Mouse (Mus musculus) cerebellum, adult 2 months (tissue): ENCODE results near the gene Acot5. TPM values are rescaled to one million over a fixed set of nuclear protein-coding genes. Genes with fewer than 3 reads are reported as not detected.
A peak's percentile ranks its signal among the peaks of the same experiment; 100 is the strongest.
"Not testable (repeated sequence)": the region's sequence is repeated elsewhere in the genome, so short reads cannot be mapped to it uniquely, and the experiment has no call there.

ENCODE experiments used
- DNase-seq, 2 experiments: peaks; one replicate each; pipeline ENCODE4 v3.0.0; 2021
- H3K27ac ChIP-seq: fragments of 200-500 bp; 2 replicates; pipeline ENCODE4 v1.5.1; 2012; ENCODE audit warnings: low read length, control low read depth, inconsistent platforms; ENCODE audit not compliant: insufficient read depth
- H3K27me3 ChIP-seq: fragments of 200-500 bp; 2 replicates; pipeline ENCODE4 v1.6.1; 2012; ENCODE audit warnings: inconsistent platforms, mild to moderate bottlenecking, low read length, moderate library complexity; ENCODE audit not compliant: control insufficient read depth, insufficient read depth
- H3K4me1 ChIP-seq: fragments of 200-500 bp; 2 replicates; pipeline ENCODE4 v1.6.1; 2011; ENCODE audit warnings: low read length; ENCODE audit not compliant: control insufficient read depth, insufficient read depth
- H3K4me3 ChIP-seq: fragments of 200-500 bp; replicated peaks from 2 replicates; pipeline ENCODE3; 2011; ENCODE audit warnings: mild to moderate bottlenecking, low read depth, low read length, control low read depth; ENCODE audit not compliant: insufficient read depth
- CTCF ChIP-seq: fragments of 200-500 bp; IDR thresholded peaks from 2 replicates; pipeline ENCODE4 v1.5.1; 2011; ENCODE audit warnings: low read depth, mild to moderate bottlenecking, control low read depth, low read length, moderate library complexity, borderline replicate concordance; ENCODE audit not compliant: insufficient read depth
- POLR2A ChIP-seq: fragments of 200-500 bp; IDR thresholded peaks from 2 replicates; pipeline ENCODE4 v1.6.1; 2011; ENCODE audit warnings: low read length, control low read depth, borderline replicate concordance; ENCODE audit not compliant: insufficient read depth
- WGBS: fragments of 180-500 bp; shearing (Covaris S2); methylation state at CpG from one replicate; pipeline ENCODE4 v1.1.7; 2018; 5-methylcytosine and 5-hydroxymethylcytosine counted together
- polyA plus RNA-seq: library from polyadenylated mRNA; depleted of rRNA; stranded (reverse); fragments of >200 nt; gene quantifications from 2 replicates; pipeline ENCODE4 v1.2.3, GENCODE M21; 2012

Acot5 gene
- polyA plus RNA-seq, 1 experiment = 1.3 TPM

DNA sequence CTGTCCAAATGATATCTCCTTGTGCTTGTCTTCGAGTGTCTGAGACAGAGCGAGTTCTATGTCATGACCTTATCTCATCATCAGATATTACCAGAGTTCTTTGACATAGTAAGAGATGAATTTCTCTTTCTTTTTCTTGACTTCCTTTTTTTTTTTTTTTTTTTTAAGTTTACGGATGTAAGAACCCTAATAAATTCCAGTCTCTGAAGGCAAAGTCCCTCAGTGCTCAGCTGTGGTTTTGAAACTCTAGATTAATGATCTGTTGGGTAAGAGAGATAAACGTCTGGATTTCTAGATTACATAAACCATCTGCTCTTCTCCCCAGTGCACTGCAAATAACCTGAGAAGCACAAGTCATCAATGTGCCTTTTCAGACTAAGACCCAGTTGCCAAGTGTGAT, 35.0 kb upstream of the Acot5 start:
- Histone ChIP-seq H3K27ac (no peak overlapping the region), H3K27me3 (no peaks in the 10 kb centered on the region), H3K4me1 (no peaks in the 10 kb centered on the region), H3K4me3 (no peak overlapping the region)
- TF ChIP-seq CTCF = no peak
- no peak for TF ChIP-seq POLR2A
- DNase-seq = no peak
- WGBS = 79% methylated on average over 4 of the region's 4 CpGs

DNA sequence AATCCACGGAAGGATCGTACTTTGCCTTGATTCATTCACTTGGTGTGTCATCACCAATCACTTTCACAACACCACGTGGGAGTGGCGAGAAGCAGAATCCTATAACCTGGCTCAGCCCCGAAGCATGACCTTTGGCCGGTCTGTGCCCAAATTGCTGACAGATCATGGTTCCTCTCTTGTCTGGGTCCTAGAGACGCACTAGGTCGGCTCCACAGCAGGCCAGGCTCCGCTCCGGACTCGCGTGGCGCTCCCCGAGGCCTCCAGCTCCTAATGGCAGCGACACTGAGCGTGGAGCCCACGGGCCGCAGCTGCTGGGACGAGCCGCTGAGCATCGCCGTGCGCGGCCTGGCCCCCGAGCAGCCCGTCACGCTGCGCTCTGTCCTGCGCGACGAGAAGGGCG, 30.9 kb upstream of the Acot5 start, which contains the start of gene Acot4:
Gene Acot4 (plus strand): TSS at position 139 of the 400 bp plus-strand sequence.
- peak within 1 kb of the TSS; percentile 62 for H3K4me3 ChIP-seq
- DNase-seq = peak in 1 of 2 experiments; percentile 20
- WGBS = 6% methylated on average over 32 of the region's 32 CpGs
- not testable (repeated sequence) for H3K4me1 ChIP-seq, H3K27ac ChIP-seq, H3K27me3 ChIP-seq

DNA sequence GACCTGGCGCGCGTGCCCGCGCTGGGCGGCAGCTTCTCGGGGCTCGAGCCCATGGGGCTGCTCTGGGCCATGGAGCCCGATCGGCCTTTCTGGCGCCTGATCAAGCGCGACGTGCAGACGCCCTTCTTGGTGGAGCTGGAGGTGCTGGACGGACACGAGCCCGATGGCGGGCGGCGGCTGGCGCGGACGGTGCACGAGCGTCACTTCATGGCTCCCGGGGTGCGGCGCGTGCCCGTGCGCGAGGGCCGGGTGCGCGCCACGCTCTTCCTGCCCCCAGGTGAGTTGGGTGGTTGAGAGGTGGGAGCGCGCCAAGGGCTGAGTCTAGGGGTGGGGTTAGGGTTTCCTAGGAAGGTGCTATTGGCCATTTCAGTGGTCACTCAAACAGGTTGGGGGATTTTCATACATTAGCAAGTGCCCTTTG, 30.4 kb upstream of the Acot5 start, which contains the start of gene Gm49366:
Gene Gm49366 (plus strand): TSS at position 245 of the 421 bp plus-strand sequence.
- peak within 1 kb of the TSS; percentile 62 for H3K4me3 ChIP-seq
- peak; percentile 51 to 60 for DNase-seq
- not testable (repeated sequence) for H3K27ac ChIP-seq, H3K27me3 ChIP-seq, H3K4me1 ChIP-seq
- WGBS = 1% methylated on average over 39 of the region's 39 CpGs

DNA sequence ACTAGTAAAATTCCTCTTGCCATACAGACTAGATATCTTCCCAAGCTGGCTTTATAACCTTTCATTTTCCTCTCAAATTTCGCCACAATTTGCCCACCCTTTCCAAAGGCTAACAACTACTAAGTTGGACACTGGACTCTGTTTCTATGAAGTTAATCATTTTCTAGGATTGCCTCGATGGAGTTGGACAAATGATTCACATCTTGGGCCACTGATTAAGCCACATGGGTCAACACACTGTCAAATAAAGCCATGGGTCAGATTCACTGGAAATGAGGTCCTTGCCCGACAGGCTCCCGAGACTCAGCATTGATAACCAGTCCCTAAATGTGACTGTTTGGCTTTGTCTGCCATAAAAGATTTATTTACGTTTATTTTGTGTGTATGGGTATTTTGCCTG, 26.9 kb upstream of the Acot5 start:
- Histone ChIP-seq H3K27ac (no peak overlapping the region), H3K27me3 (no peaks in the 10 kb centered on the region), H3K4me3 (no peak overlapping the region), H3K4me1 (no peaks in the 10 kb centered on the region)
- WGBS = 94% methylated on average over 5 of the region's 5 CpGs
- TF ChIP-seq POLR2A (no peak), CTCF (no peak)
- no peak for DNase-seq

DNA sequence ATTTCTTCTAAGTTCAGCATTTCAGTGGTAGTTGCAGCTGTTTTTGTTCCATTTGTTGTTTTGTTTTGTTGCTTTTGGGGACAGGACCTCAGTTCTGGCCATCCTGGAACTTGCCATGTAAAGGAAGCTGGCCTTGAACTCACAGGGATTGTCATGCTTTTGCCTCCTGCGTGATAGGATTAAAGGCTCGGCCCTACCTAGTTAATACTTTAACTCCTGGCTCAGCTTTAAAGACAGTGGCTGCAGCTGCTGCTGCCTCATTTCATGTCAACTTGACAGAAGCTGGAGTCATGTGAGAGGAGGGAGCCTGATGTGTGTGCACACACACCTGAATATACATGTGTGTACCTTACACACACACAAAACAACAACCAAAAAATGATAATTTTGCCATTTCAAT, 25.1 kb upstream of the Acot5 start:
- TF ChIP-seq CTCF (no peak), POLR2A (no peak)
- H3K27ac ChIP-seq = no peak overlapping the region
- H3K27me3 ChIP-seq = no peaks in the 10 kb centered on the region
- H3K4me3 ChIP-seq = no peak overlapping the region
- no peak for DNase-seq
- no peaks in the 10 kb centered on the region for H3K4me1 ChIP-seq
- 79% methylated on average over 2 of the region's 2 CpGs for WGBS

DNA sequence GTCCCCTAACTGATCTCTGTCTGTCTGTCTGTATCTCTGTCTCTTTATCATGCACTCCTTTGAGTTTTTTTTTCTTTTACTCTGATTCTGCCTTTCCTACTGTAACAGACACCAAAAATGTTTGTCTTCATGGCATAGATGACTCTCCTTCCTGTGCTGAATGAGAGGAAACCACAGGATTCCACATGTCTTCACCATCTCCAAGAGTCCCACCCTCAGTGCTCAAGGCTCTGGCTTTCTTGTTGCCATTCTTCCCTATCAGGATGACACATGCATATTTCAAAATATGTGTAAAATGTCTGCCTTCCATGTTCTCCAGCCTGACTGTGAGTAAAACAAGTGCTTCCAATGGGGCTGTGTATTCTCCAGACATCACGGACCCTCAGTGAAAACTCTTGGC, 22.2 kb upstream of the Acot5 start:
- DNase-seq = no peak
- H3K4me3 ChIP-seq = no peak overlapping the region
- 95% methylated on average over 1 of the region's 1 CpGs for WGBS

DNA sequence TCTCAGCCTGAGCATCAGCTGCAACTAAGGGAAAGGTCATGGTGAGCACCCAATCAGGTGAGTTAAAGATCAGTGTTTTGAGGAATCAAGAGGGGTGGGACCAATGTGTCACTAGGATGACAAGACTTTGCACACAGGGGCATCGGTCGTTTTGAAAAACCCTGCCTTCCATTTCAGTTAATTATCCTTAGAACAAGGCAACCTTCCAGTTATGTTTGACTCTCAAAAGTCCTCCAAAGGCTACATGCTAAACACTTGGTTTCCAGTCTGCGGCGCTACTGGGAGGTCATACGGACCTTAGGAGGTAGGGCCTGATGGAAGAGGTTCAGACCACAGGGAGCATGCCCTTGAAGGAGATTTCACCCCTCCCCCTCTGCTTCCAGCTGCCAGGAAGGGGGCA, 18.4 kb upstream of the Acot5 start:
- not testable (repeated sequence) for H3K27ac ChIP-seq, H3K4me1 ChIP-seq, DNase-seq, H3K27me3 ChIP-seq, H3K4me3 ChIP-seq
- 85% methylated on average over 5 of the region's 5 CpGs for WGBS

More for the DNA sequence above, 22.2 kb upstream of the Acot5 start:
- Histone ChIP-seq H3K4me1 (no peaks in the 10 kb centered on the region), H3K27me3 (no peaks in the 10 kb centered on the region), H3K27ac (no peak overlapping the region)
- TF ChIP-seq CTCF = no peak
- TF ChIP-seq POLR2A = no peak

DNA sequence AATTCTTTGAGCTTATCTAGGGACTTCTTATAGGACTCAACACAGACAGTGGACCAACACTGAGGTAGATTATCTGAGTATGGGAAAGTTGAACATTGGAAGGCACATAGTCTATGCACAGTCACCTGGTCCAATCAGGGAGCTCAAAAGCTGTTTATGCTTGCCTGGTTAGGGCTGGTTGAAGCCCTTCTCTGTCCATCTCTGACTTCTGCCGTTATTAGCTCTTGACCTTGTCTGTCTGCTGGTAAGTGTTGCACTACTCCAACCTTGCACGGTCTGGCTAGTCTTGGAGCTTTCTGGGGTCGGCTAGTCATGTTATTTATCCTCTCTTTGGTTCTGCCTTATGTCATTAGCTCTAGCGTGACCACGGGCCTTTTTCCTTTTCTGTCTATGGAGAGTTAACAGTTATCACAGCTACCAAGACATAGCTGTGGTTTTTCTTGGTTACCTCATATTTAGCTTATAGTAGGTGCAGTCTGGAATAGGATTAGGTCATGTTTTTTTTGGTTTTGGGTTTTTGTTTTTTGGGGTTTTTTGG, 17.1 kb upstream of the Acot5 start, which contains the start of gene Acot3:
Gene Acot3 (plus strand): TSS at position 208 of the 538 bp plus-strand sequence.
- no peak within 1 kb of the TSS for H3K27ac ChIP-seq
- TF ChIP-seq CTCF (no peak), POLR2A (no peak)
- WGBS = 90% methylated on average over 5 of the region's 5 CpGs
- no peaks in the 10 kb centered on the region for H3K27me3 ChIP-seq
- H3K4me3 ChIP-seq = no peak within 1 kb of the TSS
- H3K4me1 ChIP-seq = no peaks in the 10 kb centered on the region
- no peak for DNase-seq

DNA sequence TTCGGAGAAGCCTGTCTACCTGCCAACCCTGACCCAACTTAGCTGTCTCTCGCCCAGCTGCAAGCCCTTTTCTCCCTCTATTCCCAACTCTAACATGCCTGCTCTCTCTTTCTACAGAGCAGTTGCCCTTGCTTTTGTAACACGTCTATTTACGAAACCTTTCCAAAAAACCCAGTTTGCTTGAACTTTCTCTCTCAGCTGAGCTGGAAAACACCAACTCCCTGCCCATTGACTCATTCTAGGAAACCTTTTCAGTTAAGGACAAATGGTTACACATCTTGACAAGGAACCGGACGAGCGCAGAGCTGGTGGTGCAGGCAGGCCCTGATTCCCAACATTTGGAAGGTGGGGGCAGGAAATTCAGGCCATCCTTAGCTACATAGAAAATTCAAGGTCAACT, 16.5 kb upstream of the Acot5 start:
- DNase-seq = no peak
- 95% methylated on average over 7 of the region's 7 CpGs for WGBS

More for the DNA sequence above, 16.5 kb upstream of the Acot5 start:
- no peak overlapping the region for H3K4me3 ChIP-seq
- H3K27ac ChIP-seq = no peak overlapping the region
- no peaks in the 10 kb centered on the region for H3K4me1 ChIP-seq
- H3K27me3 ChIP-seq = no peaks in the 10 kb centered on the region
- TF ChIP-seq CTCF (no peak), POLR2A (no peak)
